Mouse (Mus musculus) cortical plate, adult 2 months (tissue): Measurements from ENCODE around the gene Gm28053. TPM values are rescaled to one million over a fixed set of nuclear protein-coding genes. Genes with fewer than 3 reads are reported as not detected.

Experiments used
- H3K27ac ChIP-seq: fragments of 200-500 bp; 2 replicates; pipeline ENCODE4 v1.5.1; 2012; ENCODE audit warnings: low read length, control low read depth, inconsistent platforms; ENCODE audit not compliant: insufficient read depth
- H3K4me1 ChIP-seq: fragments of 200-500 bp; 2 replicates; pipeline ENCODE4 v1.6.1; 2011; ENCODE audit warnings: low read length; ENCODE audit not compliant: control insufficient read depth, insufficient read depth
- H3K4me3 ChIP-seq: fragments of 200-500 bp; 2 replicates; pipeline ENCODE4 v1.5.1; 2011; ENCODE audit warnings: mild to moderate bottlenecking, low read length, control low read depth; ENCODE audit not compliant: insufficient read depth
- CTCF ChIP-seq: fragments of 200-500 bp; IDR thresholded peaks from 2 replicates; pipeline ENCODE4 v1.5.1; 2011; ENCODE audit warnings: mild to moderate bottlenecking, control low read depth, low read length; ENCODE audit not compliant: insufficient read depth; ENCODE audit errors: extremely low read depth
- POLR2A ChIP-seq: fragments of 200-500 bp; IDR thresholded peaks from 2 replicates; pipeline ENCODE4 v1.6.1; 2011; ENCODE audit warnings: mild to moderate bottlenecking, low read length, control low read depth; ENCODE audit not compliant: insufficient read depth; ENCODE audit errors: extremely low read depth
- polyA plus RNA-seq: library from polyadenylated mRNA; depleted of rRNA; stranded (reverse); fragments of >200 nt; gene quantifications from 2 replicates; pipeline ENCODE4 v1.2.3, GENCODE M21; 2012; rRNA removed

Gm28053 gene
- polyA plus RNA-seq = 1.0 TPM in 2 replicates

DNA sequence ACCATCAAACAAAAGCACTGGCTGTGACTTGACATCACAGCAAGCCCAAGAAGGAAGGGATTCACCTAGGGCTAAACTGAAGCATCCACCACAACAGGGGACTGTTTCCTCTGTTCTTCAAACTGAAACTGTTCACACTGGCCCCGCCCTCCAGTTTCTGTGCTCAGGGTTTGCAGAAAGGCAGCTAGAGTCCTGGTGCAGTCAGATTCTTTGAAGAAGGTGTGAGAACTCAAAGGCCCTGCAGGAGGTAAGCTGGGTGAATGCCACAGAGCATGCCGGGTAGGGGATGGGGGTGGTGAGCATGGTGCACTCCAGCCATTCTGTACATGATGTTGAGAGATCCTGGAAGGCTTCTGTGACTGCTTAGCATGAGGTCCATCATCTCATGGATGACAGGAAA is at the start of gene Gm28053, which contains the start of gene Gimap7:
Gm28053 (plus strand) TSS at position 153 of the 400 bp plus-strand sequence.
Gimap7 (plus strand) TSS at position 167 of the 400 bp plus-strand sequence.
- TF ChIP-seq CTCF = no peak
- no peak for TF ChIP-seq POLR2A
- Histone ChIP-seq H3K4me1 (peaks cover 2% of the 10 kb centered on the region; the same call in 1 of the 2 replicates), H3K27ac (no peak within 1 kb of the TSS), H3K4me3 (no peak within 1 kb of the TSS)

DNA sequence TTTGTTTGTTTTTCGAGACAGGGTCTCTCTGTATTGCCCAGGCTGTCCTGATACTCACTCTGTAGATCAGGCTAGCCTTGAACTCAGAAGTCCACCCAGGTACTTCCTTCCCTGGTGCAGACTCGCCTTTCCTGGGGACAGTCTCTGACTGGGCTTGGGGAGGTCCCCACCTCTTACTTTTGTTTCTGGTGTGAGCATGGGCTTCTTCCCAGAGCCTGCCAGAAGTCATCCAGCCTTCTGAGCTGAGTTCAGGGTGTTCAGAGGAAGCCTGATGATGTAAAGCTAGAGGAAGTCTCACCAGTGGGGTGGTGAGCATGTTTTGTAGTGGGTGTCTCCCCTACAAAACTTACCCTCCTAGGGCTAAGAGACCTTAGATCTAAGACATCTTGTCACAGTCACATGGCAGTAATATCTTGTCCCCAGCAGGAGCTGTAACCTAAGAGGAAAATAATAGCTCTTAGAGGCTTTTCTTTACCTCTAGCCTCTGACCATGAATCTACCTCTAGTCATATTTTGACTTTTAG is 48.9 kb upstream of the Gm28053 start:
- Histone ChIP-seq H3K4me1 (no peaks in the 10 kb centered on the region), H3K27ac (no peak overlapping the region), H3K4me3 (no peak overlapping the region)
- TF ChIP-seq POLR2A (no peak), CTCF (no peak)

DNA sequence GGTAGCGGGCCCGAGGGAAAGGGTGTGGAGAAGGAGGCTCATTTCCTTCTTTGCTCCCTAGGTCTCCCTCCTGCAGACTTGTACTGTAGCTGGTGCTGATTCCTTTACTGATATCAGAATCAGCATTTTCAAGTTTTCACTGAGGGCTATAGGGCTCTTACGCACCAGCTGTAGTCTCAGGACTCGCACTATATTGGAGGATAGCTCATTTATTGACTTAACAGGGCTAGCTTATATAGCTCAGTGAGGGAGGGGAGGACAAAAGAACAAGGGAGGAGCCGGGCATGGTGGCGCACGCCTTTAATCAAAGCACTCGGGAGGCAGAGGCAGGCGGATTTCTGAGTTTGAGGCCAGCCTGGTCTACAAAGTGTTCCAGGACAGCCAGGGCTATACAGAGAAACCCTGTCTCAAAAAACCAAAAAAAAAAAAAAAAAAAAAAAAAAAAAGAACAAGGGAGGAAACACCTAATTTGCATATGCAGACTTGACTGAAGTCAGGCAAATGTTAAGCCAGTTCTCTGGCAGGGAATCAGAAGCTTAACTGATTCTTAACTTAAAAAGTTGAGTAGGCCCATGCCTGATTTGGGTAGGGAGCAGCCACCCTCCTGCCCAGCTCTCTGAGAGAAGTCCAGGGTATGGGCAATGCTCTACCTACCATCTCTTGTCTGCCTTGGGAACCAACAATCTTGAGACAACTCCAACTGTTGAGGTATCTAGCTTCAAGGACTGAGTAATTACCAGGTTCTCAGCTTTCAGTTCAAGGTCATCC is 43.9 kb upstream of the Gm28053 start:
- H3K27ac ChIP-seq = no peak overlapping the region
- H3K4me1 ChIP-seq = no peaks in the 10 kb centered on the region
- TF ChIP-seq CTCF (no peak), POLR2A (no peak)
- no peak overlapping the region for H3K4me3 ChIP-seq

DNA sequence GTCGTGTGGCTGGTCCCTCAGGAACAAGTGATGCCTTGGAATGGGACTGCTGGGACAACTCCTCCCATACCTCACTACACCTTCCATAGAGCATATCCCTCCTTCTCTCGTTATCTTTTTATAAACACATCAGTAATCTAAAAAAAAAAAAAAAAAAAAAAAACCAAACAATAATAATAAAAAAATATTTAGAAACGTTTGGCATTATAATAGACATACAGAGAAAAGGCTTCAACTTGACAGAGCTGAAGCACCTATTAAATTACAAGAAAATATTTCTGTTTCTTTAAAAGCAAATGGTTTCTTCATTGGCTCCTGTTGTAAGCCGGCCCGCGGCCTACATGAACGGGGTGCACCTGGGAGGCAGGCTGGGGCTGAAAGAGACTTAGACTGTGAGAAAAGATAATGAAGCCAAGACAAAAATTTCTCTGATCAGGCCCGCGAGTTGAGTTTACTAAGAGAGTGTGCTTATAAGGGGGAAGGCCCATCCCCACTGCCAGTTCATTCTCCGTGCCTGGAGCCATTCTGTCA is 42.9 kb upstream of the Gm28053 start:
- TF ChIP-seq CTCF (no peak), POLR2A (no peak)
- H3K4me1 ChIP-seq = no peaks in the 10 kb centered on the region
- no peak overlapping the region for H3K27ac ChIP-seq
- peak overlapping the region; percentile 30; the same call in 1 of the 2 replicates for H3K4me3 ChIP-seq

DNA sequence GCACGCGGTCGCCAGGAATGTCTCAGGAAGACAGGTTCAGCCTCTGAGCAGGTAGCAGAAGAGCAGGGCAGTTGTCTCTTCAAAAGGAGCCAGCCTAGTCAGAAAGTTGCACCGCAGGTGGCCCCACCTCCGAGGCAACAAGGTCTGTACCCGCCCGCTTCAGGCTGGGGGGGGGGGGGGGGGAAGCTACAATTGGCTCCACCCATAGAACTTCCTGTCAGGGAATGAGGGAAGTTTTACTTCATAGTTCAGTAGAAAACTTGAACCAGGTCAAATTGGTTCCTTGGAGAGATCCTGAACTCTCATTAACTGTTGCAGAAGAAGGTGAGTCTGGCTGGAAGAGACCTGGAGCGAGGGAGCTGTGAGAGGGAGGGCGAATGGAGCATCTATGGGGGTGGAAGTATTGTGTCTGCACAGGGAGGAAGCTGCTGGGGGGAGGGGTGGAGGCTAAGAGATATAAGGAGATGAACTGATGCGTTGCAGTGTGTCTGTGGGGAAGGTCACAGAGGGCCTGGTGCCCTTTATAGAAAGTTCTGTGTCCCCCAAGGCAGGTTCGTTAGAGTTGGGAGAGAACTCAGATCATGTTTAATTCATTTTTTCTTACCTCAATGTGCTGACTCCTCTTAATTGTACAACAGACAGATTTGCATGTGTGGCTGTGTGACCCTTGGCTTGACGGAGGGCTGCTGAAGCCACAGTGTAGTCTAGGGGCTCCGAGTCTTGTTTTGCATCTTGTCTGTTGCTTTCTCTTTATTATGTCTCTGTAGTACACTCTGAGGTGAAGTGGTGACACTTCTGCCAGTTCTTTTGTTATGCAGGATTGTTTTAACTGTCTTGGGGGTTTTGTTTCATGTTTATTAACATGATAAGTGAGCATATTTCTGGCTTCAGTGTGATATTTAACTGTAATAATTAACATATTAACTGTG is 42.2 kb upstream of the Gm28053 start, which contains the start of gene Gimap9:
Gimap9 (plus strand) TSS at position 199 of the 929 bp plus-strand sequence.
- Histone ChIP-seq H3K4me3 (peak within 1 kb of the TSS; percentile 30; the same call in 1 of the 2 replicates), H3K27ac (no peak within 1 kb of the TSS), H3K4me1 (no peaks in the 10 kb centered on the region)
- no peak for TF ChIP-seq POLR2A
- no peak for TF ChIP-seq CTCF

DNA sequence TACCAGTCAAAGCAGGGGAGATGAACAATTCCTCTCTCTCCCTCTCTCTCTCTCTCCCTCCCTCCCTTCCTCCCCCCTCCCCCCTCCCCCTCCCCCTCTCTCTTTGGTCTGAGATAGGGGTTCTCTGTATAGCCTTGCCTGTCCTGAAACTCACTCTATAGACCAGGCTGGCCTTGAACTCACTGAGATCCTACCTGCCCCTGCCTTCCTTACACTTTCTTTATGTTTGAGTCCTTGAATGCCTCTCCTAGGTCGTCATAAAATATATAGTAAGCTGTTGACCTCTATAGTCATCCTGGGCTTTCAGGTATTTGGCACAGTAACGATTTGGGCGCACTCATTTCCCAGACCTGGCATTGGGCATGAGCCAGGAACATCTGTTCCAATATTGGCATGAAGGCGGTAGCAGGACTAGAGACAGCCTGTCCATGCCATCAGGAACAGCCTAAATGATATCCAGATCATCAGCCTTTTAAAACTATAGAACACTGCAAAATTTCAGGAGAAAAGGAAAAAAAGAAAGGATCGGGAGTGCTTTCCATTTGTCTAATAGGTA is 41.5 kb upstream of the Gm28053 start:
- TF ChIP-seq CTCF = no peak
- no peak for TF ChIP-seq POLR2A
- Histone ChIP-seq H3K4me3 (no peak overlapping the region), H3K27ac (no peak overlapping the region), H3K4me1 (no peaks in the 10 kb centered on the region)

DNA sequence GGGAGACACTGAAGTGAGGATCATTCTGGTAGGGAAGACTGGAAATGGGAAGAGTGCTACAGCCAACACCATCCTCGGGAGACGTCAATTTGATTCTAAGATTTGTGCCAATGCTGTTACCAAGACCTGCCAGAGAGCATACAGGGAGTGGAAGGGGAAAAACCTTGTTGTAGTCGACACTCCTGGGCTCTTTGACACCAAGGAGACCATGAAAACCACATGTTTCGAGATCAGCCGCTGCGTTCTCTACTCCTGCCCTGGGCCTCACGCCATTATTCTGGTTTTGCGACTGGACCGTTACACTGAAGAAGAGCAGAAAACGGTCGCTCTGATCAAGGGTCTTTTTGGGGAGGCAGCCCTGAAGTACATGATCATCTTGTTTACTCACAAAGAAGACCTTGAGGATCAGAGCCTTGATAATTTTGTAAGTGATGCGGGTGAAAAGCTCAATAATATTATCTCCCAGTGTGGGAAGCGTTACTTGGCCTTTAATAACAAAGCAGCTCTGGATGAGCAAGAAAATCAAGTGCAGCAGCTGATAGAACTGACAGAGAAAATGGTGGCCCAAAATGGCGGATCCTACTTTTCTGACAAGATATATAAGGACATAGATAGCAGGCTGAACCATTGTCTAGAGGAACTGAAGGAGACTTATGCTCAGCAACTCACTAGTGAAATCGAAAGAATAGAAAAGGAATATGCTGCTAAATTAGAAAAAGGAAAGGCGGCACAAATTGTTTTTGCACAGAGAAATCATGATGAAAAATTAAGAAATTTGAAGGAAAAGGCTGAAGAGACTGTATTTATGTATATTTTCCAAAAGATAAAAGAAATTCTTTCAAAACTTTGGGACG is 40.7 kb upstream of the Gm28053 start:
- H3K4me1 ChIP-seq = peaks cover 1% of the 10 kb centered on the region; the same call in 1 of the 2 replicates
- no peak overlapping the region for H3K27ac ChIP-seq
- H3K4me3 ChIP-seq = no peak overlapping the region
- TF ChIP-seq POLR2A = no peak
- TF ChIP-seq CTCF = no peak

DNA sequence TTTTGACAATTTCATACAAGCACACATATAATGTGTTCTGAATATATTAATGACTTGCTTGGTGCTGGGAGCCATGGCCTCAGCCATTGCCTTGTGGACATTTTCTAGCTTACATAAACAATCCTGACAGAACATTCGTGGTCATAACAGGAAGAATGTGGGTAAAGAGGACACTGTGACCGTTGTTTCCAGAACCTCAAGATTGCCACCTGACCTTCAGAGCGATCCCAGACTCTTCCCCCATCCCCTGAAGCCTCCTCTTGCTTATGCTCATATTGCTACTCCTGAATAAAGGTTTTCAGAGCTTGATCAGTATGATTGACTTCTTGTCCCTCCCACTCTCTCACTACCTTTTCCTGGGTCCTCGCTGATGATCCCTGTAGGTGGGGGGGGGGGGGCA is 40.0 kb upstream of the Gm28053 start:
- TF ChIP-seq POLR2A (no peak), CTCF (no peak)
- H3K4me3 ChIP-seq = no peak overlapping the region

DNA sequence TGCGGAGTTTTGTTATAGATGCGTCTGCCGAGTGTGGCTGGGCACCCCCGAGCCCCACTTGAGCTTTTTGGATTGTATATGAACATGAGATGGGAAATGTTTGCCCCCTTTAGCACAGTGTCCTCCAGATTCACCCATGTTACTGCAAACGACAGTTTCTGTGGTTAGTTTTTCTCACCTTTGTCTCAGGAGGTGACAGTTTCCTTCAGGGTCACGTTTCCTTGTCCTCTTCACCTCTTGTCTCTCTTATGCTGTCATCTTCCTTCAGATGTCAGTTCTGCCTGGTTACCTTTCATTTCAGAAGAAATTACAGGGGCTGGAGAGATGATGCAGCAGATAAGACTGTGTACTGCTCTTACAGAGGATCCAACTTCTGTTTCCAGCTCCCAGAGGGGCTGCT is 38.7 kb upstream of the Gm28053 start:
- no peak for TF ChIP-seq POLR2A
- no peak for TF ChIP-seq CTCF
- peaks cover 1% of the 10 kb centered on the region; the same call in 1 of the 2 replicates for H3K4me1 ChIP-seq
- H3K4me3 ChIP-seq = no peak overlapping the region
- H3K27ac ChIP-seq = no peak overlapping the region

More for the DNA sequence above, 40.0 kb upstream of the Gm28053 start:
- Histone ChIP-seq H3K27ac (no peak overlapping the region), H3K4me1 (peaks cover 1% of the 10 kb centered on the region; the same call in 1 of the 2 replicates)
